Mouse (Mus musculus) hematopoietic stem cell, adult 5-6 weeks (primary cell): ENCODE measurements around the gene Sh3bgrl2. TPM values are rescaled to one million over a fixed set of nuclear protein-coding genes. Genes with fewer than 3 reads are reported as not detected.
"Not testable (repeated sequence)": the region's sequence is repeated elsewhere in the genome, so short reads cannot be mapped to it uniquely, and the experiment has no call there.

ENCODE experiments used
- ATAC-seq, 2 experiments: fragments of 125-278 bp in 1 of 2; replicated peaks in 1 of 2; 2 replicates each; pipeline ENCODE4 v1.8.0; 2016 to 2017; ENCODE audit warnings: inconsistent platforms in 2 of 2, mild to moderate bottlenecking in 2 of 2, moderate number of reproducible peaks in 2 of 2, low read depth in 1 of 2, moderate TSS enrichment in 1 of 2; ENCODE audit not compliant: low FRiP score in 2 of 2, poor library complexity in 2 of 2, severe bottlenecking in 2 of 2, insufficient read depth in 1 of 2, low TSS enrichment in 1 of 2
- total RNA-seq: library from RNA; stranded (forward); fragments of 172-1452, 232-1000 nt; gene quantifications from 2 replicates; pipeline ENCODE4 v1.2.3, GENCODE M21; 2017

Gene Sh3bgrl2
- total RNA-seq, result 0.69 and 2.2 TPM in 2 replicates

GRCm38 (mm10) chr9:83547830-83548689, at the start of gene Sh3bgrl2:
Gene Sh3bgrl2, plus strand, starts transcription at chr9:83548327.
- peak; percentile 44 to 80 for ATAC-seq

- ATAC-seq, result not testable (repeated sequence)
These were observed 29.0 kb upstream of the Sh3bgrl2 start for GRCm38 (mm10) chr9:83519081-83519480.

GRCm38 (mm10) chr9:83519510-83520155, 28.5 kb upstream of the Sh3bgrl2 start:
- ATAC-seq, result no peak

- no peak for ATAC-seq
These were observed 20.6 kb upstream of the Sh3bgrl2 start for GRCm38 (mm10) chr9:83527341-83528060.

- ATAC-seq, result no peak
These were observed 14.9 kb upstream of the Sh3bgrl2 start for GRCm38 (mm10) chr9:83533044-83533769.

- no peak for ATAC-seq
These were observed 11.2 kb upstream of the Sh3bgrl2 start for GRCm38 (mm10) chr9:83536959-83537358.

GRCm38 (mm10) chr9:83537510-83537909, 10.6 kb upstream of the Sh3bgrl2 start:
- ATAC-seq, result no peak

- no peak for ATAC-seq
These were observed 10.1 kb upstream of the Sh3bgrl2 start for GRCm38 (mm10) chr9:83537921-83538536.

- ATAC-seq, result no peak
These were observed 8.2 kb upstream of the Sh3bgrl2 start for GRCm38 (mm10) chr9:83539809-83540491.

- no peak for ATAC-seq
These were observed 7.7 kb upstream of the Sh3bgrl2 start for GRCm38 (mm10) chr9:83540492-83540857.

- ATAC-seq, result no peak
These were observed 7.2 kb upstream of the Sh3bgrl2 start for GRCm38 (mm10) chr9:83540975-83541374.

GRCm38 (mm10) chr9:83545240-83545639, 2.9 kb upstream of the Sh3bgrl2 start:
- no peak for ATAC-seq

GRCm38 (mm10) chr9:83546316-83546715, 1.8 kb upstream of the Sh3bgrl2 start:
- ATAC-seq, result peak; percentile 37 to 50; a peak in 2 of 4 replicates

- ATAC-seq, result no peak
These were observed 898 bp upstream of the Sh3bgrl2 start for GRCm38 (mm10) chr9:83547229-83547628.

GRCm38 (mm10) chr9:83549866-83550265, 1.7 kb downstream of the Sh3bgrl2 start:
- ATAC-seq, result no peak

- no peak for ATAC-seq
These were observed 3.0 kb downstream of the Sh3bgrl2 start for GRCm38 (mm10) chr9:83551116-83551515.
